Mouse (Mus musculus): ENCODE measurements at regions not wholly inside any gene's neighbourhood (a gene's known extent, or its start where the extent isn't known, plus 50 kb on each side); places are given as distances from the start of the nearest gene placed in this dataset.

GRCm38 (mm10) chr16:79640898-79641297 is 550.0 kb upstream of the Tmprss15 start:
- TF ChIP-seq CTCF (IDR thresholded peaks at IDR 0.05; ENCODE audit: borderline replicate concordance, control insufficient read depth, extremely low read depth, insufficient read depth, low read length, poor library complexity), result no peak
- no peak for TF ChIP-seq POLR2A (IDR thresholded peaks at IDR 0.05; ENCODE audit: control insufficient read depth, extremely low read depth, insufficient read depth, low read length, poor library complexity)

Data from thymus, adult 2 months (tissue).